Mouse (Mus musculus): ENCODE results near the gene Strip1.

Strip1 gene

GRCm38 (mm10) chr3:107626751-107627150 is 4.7 kb downstream of the Strip1 start:
- no peak for DNase-seq

DNA sequence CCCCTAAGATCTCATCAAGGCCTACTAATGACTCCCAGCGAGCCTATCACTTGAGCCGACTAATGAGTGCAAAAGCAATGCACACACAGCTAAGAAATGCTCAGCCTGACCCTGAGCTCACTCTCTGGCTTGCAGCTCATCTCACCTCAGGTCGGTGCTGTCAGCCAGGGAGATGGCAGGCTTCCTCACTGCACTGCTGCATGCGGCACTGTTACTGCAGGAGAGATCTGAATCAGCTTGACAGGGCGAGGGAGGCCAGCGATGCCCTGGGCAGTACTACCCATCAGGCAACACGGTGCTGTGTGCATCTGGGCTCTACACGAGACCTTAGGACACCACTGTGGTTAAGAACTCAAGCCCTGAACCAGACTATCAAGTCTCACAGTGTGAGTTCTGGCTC is 6.0 kb downstream of the Strip1 start:
- no peak for DNase-seq

DNA sequence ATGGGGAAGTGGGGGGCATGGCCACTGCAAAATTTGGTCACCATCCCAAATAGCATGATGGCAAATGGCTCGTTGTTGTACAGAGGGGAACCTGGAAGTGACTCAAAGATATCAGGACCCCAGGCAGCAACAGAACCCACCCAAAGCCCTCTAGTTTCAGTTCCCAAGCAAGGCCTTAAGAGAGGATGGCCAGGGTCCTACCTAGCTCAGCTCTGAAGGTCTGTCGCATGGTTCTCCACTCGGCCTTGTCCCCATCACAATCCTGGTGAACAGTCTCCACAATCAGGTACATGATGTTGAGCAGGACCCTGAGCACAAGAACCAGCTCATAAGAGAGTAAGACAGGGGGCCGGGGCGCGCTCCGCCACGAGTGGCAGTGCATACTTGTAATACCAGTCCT is 7.1 kb downstream of the Strip1 start:
- DNase-seq, result no peak

DNA sequence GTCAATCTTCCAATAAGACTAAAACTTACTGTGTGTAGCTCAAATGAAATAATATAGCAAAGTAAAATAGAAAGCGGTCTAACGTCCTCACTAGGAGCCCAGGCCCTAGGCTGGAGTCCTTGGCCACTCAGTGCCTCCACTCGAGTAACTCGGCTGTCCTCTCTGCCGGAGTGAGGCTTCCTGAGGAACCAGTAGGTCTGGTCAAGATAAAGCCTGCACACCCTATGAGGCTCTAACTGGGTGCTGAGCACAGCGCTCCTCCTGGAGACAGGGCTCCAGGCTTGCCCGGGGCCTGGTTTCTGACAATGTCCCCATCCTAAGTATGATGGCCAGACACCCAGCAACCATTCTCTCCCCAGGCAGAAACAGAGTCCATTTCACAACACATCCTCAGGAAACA is 9.0 kb downstream of the Strip1 start:
- DNase-seq, result no peak

DNA sequence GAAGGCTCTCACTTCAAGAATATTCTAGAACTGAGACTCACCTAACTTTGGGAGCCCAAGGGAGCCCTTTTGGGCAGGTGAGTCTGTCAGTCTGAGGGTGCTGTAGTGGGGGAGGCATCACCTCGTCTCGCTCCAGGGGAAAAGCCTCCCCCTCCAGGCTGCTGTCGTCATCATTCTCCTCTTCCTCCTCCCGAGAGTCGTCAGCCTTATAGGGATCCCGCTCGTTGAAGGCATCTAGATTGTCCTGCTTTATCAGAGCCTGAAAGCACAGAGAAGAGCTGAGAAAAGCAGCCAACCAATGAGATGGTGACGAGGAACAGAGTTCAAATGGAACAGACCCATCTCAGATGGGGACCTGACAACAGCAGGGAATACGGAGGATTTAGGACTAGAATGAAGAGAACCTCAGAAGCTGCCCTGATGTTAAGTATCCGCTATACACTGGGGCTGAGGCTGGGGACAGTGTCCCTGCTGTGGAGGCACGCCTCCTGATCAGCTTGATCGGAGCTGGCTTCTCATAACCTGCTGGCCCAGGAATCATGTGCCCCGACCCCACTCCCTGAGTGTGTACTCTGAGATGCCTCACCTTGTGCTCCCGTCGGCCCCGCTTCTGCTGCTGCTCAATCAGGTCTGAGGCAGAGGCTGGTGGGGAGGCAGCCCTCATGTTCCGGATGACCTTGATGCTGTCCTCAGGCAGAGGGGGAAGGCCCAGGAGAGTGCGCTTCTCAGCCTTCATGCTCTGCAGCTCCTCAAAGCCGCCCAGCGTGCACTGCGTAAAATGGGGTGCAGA is 10.0 kb downstream of the Strip1 start:
- no peak for DNase-seq

GRCm38 (mm10) chr3:107619911-107620310 is 11.6 kb downstream of the Strip1 start:
- no peak for DNase-seq

DNA sequence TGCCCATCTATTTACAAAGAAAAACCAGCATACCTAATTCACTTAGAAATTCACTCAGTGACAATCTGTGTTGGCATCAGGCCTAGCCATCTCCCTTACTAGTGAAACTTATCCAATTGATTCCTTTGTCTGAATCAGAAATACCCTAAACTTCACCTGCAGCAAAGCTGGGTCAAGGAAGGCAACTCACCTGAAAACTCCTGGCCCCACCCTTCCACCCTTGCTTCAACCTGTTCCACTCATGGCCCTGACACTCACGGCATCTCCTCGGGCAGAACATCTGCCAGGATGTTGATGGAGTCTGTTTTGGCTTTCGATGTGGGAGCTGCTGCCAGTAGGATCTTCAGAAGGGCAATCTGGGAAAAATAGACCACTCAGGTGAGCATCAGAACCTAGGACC is 13.7 kb downstream of the Strip1 start:
- no peak for DNase-seq

DNA sequence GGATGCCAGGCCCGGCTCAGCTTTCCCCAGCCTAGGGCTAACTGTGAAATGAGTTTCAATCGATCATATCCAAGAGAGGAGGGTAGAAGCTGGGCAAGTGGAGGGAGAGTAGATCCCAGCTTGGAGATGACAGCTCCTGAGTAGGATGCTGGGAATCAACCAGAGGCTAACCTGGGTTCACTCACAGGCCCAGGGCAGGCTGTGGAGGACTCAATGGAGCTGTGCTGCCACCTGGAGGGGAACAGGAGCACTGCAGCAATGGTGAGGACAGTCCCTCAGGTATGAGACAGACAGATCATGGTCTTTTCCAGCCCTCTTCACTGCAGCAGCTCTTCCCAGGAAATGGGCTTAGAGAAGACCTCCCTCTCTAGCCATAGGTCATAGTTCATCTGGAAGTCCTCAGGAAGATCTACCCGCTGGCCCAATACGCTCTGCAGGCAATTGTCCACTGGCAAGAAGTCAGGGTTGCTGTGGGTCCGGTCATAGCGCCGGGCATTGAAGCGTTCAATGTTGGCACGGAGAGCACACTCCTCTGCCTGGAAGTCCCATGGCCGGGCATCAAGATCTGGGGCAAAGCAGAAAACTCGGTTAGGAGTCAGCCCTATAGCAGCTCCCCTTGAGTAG is 18.5 kb downstream of the Strip1 start:
- DNase-seq, result peak in 1 of 2 experiments; percentile 28

GRCm38 (mm10) chr3:107611394-107611793 is 20.1 kb downstream of the Strip1 start:
- DNase-seq, result no peak

GRCm38 (mm10) chr3:107609376-107609775 is 22.1 kb downstream of the Strip1 start:
- DNase-seq, result no peak

- DNase-seq, result no peak
Measured at GRCm38 (mm10) chr3:107608808-107609207, 22.7 kb downstream of the Strip1 start.

GRCm38 (mm10) chr3:107607221-107607620 is 24.3 kb downstream of the Strip1 start:
- no peak for DNase-seq

DNA sequence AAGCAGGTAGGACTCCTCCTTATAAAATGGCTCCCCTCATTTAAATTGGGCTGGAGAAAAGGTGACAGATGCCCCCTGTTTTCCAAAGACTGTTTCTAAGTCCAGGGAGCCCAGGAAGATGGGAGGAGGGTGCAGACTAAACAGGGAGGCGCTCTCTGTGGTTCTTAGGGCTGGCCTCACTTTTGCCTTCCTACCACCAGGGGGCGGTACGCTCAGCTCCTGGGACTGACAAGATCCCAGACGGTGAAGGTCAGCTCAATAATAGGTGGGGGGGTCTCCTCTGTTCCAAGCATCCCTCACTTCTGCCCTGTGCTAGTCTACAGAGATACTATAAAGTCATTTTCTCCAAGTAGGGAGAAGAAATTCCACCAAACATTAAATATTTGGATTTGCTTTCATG is 26.2 kb downstream of the Strip1 start:
- DNase-seq, result peak in 1 of 2 experiments; percentile 18

DNA sequence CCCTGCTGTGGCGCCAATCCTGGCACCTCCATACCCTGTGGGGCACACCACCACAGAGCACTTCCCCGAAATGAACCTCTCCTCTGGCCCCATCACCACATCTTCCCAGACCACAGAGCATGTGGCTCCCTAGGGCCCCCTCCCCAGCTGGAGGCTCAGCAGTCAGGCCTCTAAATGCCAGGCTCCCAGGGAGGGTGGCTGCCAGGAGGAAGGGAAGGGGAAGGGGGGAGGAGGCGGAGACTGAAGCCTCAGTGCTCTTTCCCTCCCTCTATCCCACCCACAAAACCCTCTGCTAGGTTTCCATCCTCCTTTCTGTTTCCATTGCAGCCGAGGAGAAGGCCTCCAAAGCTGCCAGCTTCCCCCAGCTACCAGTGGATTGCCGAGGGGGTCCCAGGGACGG is 31.4 kb downstream of the Strip1 start:
- DNase-seq, result no peak

DNA sequence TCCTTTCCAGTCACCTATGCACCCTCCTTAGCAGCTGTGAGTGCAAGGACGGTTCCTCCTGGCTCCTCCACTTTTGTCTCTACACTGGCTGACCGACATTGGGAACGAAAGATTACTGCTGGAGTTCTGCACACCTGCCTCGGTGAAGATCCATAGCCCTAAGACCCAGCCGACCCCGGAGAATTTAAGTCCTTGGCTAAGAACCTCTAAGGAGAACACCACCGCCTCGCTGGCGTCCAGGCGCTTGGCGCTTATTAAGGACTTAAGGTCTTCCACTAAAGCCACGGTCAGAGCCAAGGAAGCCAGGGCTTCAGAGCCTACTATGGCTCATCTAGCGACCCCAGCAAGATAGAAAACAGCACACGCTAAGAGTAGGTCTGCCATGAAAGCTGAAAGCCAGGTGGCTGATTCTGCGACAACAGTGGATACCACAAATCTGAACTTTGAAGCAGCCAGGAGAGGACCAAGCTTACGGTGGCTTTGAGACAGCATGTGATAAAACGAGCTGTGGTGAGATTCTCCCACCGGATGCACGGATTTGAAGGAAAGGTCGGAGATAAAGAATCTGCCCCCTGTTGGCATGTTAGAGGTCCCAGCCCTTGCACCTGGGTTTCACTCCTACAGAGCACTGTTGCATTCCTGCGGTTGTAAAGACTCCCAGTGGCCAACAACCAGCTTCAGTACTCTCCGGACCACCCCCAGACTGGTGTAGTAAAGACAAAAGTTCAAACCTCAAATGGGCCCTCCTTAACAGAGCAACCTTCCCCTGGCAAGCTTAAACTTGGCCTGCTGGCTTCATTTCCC is 33.7 kb downstream of the Strip1 start:
- DNase-seq, result no peak

DNA sequence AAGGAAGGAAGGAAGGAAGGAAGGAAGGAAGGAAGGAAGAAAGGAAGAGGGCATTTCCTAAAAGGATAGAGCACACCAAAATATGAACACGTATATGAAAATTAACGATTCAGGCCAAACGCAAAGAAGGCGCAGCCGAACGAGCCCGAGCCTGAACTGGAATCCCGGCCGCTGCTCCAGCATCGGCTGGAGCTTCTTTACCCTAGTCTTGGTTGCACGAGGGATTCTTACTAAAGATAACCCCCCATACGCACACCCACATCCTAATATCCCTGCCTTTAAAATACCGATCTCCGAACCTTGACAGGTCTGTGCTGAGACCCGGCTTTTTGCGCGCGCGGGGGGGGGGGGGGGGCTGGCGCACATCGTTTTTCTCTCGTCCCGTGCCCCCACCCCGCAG is 34.4 kb downstream of the Strip1 start:
- DNase-seq, result no peak

DNA sequence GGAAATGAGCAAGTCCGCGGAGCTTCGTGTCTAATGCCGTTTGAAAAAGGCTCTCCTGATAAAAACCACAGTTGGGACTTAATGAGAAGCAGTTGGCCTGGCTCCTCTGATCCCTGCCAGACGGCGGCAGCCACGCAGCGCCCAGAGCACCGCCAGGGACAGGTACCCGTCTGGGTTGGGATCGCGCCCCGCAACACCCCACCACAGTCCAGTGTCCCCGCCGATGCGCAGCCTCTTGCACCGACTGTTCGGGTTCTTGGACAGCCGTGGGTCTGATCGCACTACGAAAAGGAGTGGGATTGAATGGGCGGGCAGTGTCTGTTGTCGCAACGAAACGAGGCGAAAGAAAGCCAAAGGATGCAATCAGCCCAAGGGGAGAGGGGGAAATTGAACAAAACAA is 34.9 kb downstream of the Strip1 start:
- no peak for DNase-seq

- no peak for DNase-seq
Measured at GRCm38 (mm10) chr3:107595938-107596461, 35.5 kb downstream of the Strip1 start.

DNA sequence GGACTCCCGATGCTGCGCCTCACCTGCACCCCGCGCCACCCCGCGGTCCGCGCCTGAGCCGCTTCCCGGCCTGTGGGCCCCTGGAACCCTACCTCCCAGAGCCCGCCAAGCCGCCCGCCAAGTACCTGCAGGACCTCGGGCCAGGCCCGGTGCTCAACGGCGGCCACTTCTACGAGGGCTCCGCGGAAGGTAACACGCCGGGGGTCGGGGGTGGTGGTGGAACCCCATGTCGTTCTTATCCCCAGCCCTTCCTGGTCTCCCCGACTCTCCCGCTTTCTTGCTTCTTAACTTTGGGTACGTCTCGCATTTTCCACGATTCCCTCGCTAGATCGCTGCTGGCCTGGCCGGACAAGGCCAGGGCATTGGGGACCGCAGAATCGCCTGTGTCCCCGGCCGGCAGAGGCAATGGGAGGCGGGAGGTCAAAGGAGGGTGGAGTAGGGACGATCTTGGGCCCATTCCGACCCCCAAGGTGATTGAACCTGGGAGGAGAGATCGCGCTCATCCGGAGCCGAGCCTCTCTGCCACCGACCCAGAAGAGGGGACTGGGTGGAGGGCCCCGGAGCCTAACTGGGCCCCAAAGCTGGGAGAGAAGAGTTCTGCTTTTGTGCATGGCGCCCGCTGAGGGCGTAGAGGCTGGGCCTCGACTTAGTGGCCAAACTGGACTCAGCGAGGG is 36.1 kb downstream of the Strip1 start:
- DNase-seq, result no peak

DNA sequence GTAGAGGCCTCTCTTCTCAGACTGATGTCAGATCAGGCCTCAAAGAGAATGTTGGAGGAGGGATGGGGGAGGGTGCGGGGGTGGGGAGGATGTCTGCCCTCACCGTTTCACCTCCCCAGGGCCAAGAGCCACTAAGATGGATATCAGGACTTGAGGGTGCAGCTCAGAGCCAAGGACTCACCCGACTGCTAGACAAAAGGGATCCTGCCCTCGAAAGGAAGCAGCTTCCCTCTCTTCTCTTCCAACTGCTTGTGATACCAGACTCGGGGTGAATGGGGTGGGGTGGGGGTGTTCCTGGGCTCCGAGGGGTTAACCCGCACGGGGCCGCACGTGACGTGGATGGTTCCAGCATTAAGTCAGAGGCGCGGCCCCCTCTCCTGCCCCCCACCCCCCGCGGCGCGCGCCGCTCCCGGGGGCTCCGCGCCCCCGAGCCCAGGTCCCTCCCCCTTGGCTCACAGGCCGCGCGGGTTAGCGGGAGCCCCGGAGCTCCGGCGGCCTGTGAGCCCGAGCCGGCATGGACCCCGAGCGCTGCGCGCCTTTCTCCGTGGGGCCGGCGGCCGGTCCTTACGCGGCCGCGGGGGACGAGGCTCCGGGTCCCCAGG is 36.7 kb downstream of the Strip1 start, which contains the start of gene Alx3:
Gene Alx3, plus strand, starts transcription at position 370 of the 602 bp plus-strand sequence.
- no peak for DNase-seq

GRCm38 (mm10) chr3:107593632-107594031 is 37.9 kb downstream of the Strip1 start:
- DNase-seq, result no peak

GRCm38 (mm10) chr3:107591612-107592011 is 39.9 kb downstream of the Strip1 start:
- no peak for DNase-seq

Measured in thymus, adult 18-20 months (tissue).